Mouse (Mus musculus): ENCODE results near the gene Psph.
"Not testable (repeated sequence)": the region's sequence is repeated elsewhere in the genome, so short reads cannot be mapped to it uniquely, and the experiment has no call there.

Psph gene

GRCm38 (mm10) chr5:129786818-129787790, at the start of gene Psph:
Gene Psph (minus strand): TSS chr5:129787449.
- peak; percentile 95 to 98 for DNase-seq (ENCODE audit: low spot score in 2 of 2)

- not testable (repeated sequence) for DNase-seq (ENCODE audit: low spot score in 2 of 2)
Observed at GRCm38 (mm10) chr5:129790591-129790990, 3.3 kb upstream of the Psph start.

GRCm38 (mm10) chr5:129787818-129788593, 757 bp upstream of the Psph start:
- DNase-seq (ENCODE audit: low spot score in 2 of 2): no peak

- no peak for DNase-seq (ENCODE audit: low spot score in 2 of 2)
Observed at GRCm38 (mm10) chr5:129786161-129786560, 1.1 kb downstream of the Psph start.

GRCm38 (mm10) chr5:129785235-129785870, 1.9 kb downstream of the Psph start:
- DNase-seq (ENCODE audit: low spot score in 2 of 2): no peak

- no peak for DNase-seq (ENCODE audit: low spot score in 2 of 2)
Observed at GRCm38 (mm10) chr5:129782211-129782610, 5.0 kb downstream of the Psph start.

GRCm38 (mm10) chr5:129780131-129780530, 7.1 kb downstream of the Psph start:
- no peak for DNase-seq (ENCODE audit: low spot score in 2 of 2)

- DNase-seq (ENCODE audit: low spot score in 2 of 2): peak; percentile 50 to 75
Observed at GRCm38 (mm10) chr5:129778996-129779716, 8.1 kb downstream of the Psph start.

GRCm38 (mm10) chr5:129778348-129778995, 8.8 kb downstream of the Psph start:
- no peak for DNase-seq (ENCODE audit: low spot score in 2 of 2)

GRCm38 (mm10) chr5:129774661-129775060, 12.6 kb downstream of the Psph start:
- no peak for DNase-seq (ENCODE audit: low spot score in 2 of 2)

- DNase-seq (ENCODE audit: low spot score in 2 of 2): not testable (repeated sequence)
Observed at GRCm38 (mm10) chr5:129773330-129773729, 13.9 kb downstream of the Psph start.

- DNase-seq (ENCODE audit: low spot score in 2 of 2): no peak
Observed at GRCm38 (mm10) chr5:129772433-129772832, 14.8 kb downstream of the Psph start.

- DNase-seq (ENCODE audit: low spot score in 2 of 2): no peak
Observed at GRCm38 (mm10) chr5:129770443-129771355, 16.6 kb downstream of the Psph start.

- DNase-seq (ENCODE audit: low spot score in 2 of 2): no peak
Observed at GRCm38 (mm10) chr5:129761865-129762540, 25.2 kb downstream of the Psph start.

- DNase-seq (ENCODE audit: low spot score in 2 of 2): no peak
Observed at GRCm38 (mm10) chr5:129759929-129760480, 27.2 kb downstream of the Psph start.

- no peak for DNase-seq (ENCODE audit: low spot score in 2 of 2)
Observed at GRCm38 (mm10) chr5:129756886-129757285, 30.4 kb downstream of the Psph start.

GRCm38 (mm10) chr5:129744050-129744449, 43.2 kb downstream of the Psph start:
- no peak for DNase-seq (ENCODE audit: low spot score in 2 of 2)

GRCm38 (mm10) chr5:129742903-129743488, 44.3 kb downstream of the Psph start:
- no peak for DNase-seq (ENCODE audit: low spot score in 2 of 2)

All from spleen, postnatal 4 days (tissue).